ENCODE assay signal across 21 mouse cellular contexts in genomic region chr13:73453503-73454217, GRCm38 (mm10).
"Had no signal": no experiment of that assay in that cellular context is flagged by ENCODE, and none has a peak within 500 bp of the region (broad histone marks: within the 10 kb centered on the region; RNA-seq: fewer than 3 reads in every experiment).

No protein-coding gene starts in this region.

- H3K9ac ChIP-seq: limb, embryonic 13.5 days; liver, embryonic 12.5 days; midbrain, embryonic 12.5 days; midbrain, embryonic 15.5 days; neural tube, embryonic 12.5 days; neural tube, embryonic 15.5 days had no signal

- ATAC-seq: intestine, postnatal 0 days; liver, embryonic 12.5 days; midbrain, embryonic 15.5 days had no signal

- H3K9me3 ChIP-seq: limb, embryonic 10.5 days; limb, embryonic 13.5 days; liver, embryonic 12.5 days; midbrain, embryonic 12.5 days; midbrain, embryonic 15.5 days; neural tube, embryonic 12.5 days; neural tube, embryonic 15.5 days had no signal

- H3K27ac ChIP-seq: kidney, postnatal 0 days; layer of hippocampus, adult 2 months; limb, embryonic 10.5 days; limb, embryonic 13.5 days; liver, embryonic 12.5 days; midbrain, embryonic 12.5 days; midbrain, embryonic 15.5 days; neural tube, embryonic 12.5 days; neural tube, embryonic 15.5 days; stomach, postnatal 0 days had no signal

- H3K4me2 ChIP-seq: limb, embryonic 13.5 days; liver, embryonic 12.5 days; midbrain, embryonic 12.5 days; midbrain, embryonic 15.5 days; neural tube, embryonic 12.5 days; neural tube, embryonic 15.5 days had no signal

- H3K27me3 ChIP-seq: limb, embryonic 13.5 days; liver, embryonic 12.5 days; midbrain, embryonic 12.5 days; midbrain, embryonic 15.5 days; neural tube, embryonic 12.5 days; neural tube, embryonic 15.5 days had no signal

- DNase-seq: kidney, adult 2 months; layer of hippocampus, adult 9-11 months; layer of hippocampus, postnatal 36 days; liver; right cerebral cortex, adult 18-20 months; right cerebral cortex, postnatal 14 days; right cerebral cortex, postnatal 4 days; thymus, adult 2 months; thymus, postnatal 14 days; thymus, postnatal 4 days had no signal

- H3K4me3 ChIP-seq: layer of hippocampus, adult 2 months; limb, embryonic 10.5 days; limb, embryonic 13.5 days; liver, embryonic 12.5 days; midbrain, embryonic 12.5 days; midbrain, embryonic 15.5 days; neural tube, embryonic 12.5 days; neural tube, embryonic 15.5 days had no signal

- H3K36me3 ChIP-seq: limb, embryonic 10.5 days; limb, embryonic 13.5 days; liver, embryonic 12.5 days; midbrain, embryonic 12.5 days; midbrain, embryonic 15.5 days; neural tube, embryonic 12.5 days; neural tube, embryonic 15.5 days had no signal

- H3K4me1 ChIP-seq: limb, embryonic 10.5 days; limb, embryonic 13.5 days; midbrain, embryonic 12.5 days; midbrain, embryonic 15.5 days; neural tube, embryonic 12.5 days; neural tube, embryonic 15.5 days had no signal
